Mouse (Mus musculus) hindbrain, embryonic 10.5 days (tissue): Measurements from ENCODE around the gene Tmc4. TPM values are rescaled to one million over a fixed set of nuclear protein-coding genes. Genes with fewer than 3 reads are reported as not detected.

Experiments
- polyA plus RNA-seq: library from polyadenylated mRNA; unstranded; fragments of >200 nt; fragmentation: Nextera tagmentation; extraction: Ambion mirVana; gene quantifications from 2 replicates; pipeline ENCODE4 v1.2.1, GENCODE M21; 2016

Gene Tmc4
- polyA plus RNA-seq, 1 experiment from 2014 or later = 3.5 TPM

Other genes with a start within 250 kb of the Tmc4 start
- not detected in 2 replicates for gene Tarm1, start 174.9 kb downstream of the Tmc4 start, polyA plus RNA-seq
- 0.15 and 0.29 TPM in 2 replicates for gene Oscar, start 61.4 kb downstream of the Tmc4 start, polyA plus RNA-seq
- gene Ndufa3, start 60.2 kb downstream of the Tmc4 start, polyA plus RNA-seq = 423 and 441 TPM in 2 replicates
- 31.7 and 41.3 TPM in 2 replicates for gene Tfpt, start 47.6 kb downstream of the Tmc4 start, polyA plus RNA-seq
- gene Prpf31, start 47.6 kb downstream of the Tmc4 start, polyA plus RNA-seq = 148 and 168 TPM in 2 replicates
- gene Cnot3, start 32.3 kb downstream of the Tmc4 start, polyA plus RNA-seq = 79.6 and 80.4 TPM in 2 replicates
- 19.4 and 23.0 TPM in 2 replicates for gene Leng1, start 11.7 kb downstream of the Tmc4 start, polyA plus RNA-seq
- gene Tsen34, start 15.3 kb upstream of the Tmc4 start, polyA plus RNA-seq = 269 and 282 TPM in 2 replicates
- gene Mboat7, start 16.0 kb upstream of the Tmc4 start, polyA plus RNA-seq = 38.9 and 39.2 TPM in 2 replicates
- 1,151 and 1,302 TPM in 2 replicates for gene Rps9, start 26.4 kb upstream of the Tmc4 start, polyA plus RNA-seq
- 0.07 and 0.38 TPM in 2 replicates for gene Pirb, start 42.8 kb upstream of the Tmc4 start, polyA plus RNA-seq
- not detected in 2 replicates for gene Gm15448, start 148.1 kb upstream of the Tmc4 start, polyA plus RNA-seq
- gene Pira2, start 167.5 kb upstream of the Tmc4 start, polyA plus RNA-seq = not detected in 2 replicates
- gene Gm14548, start 220.6 kb upstream of the Tmc4 start, polyA plus RNA-seq = not detected in 2 replicates
- gene Lilra6, start 237.9 kb upstream of the Tmc4 start, polyA plus RNA-seq = not detected in 2 replicates